ENCODE assay signal across 24 mouse cellular contexts in the genomic region with DNA sequence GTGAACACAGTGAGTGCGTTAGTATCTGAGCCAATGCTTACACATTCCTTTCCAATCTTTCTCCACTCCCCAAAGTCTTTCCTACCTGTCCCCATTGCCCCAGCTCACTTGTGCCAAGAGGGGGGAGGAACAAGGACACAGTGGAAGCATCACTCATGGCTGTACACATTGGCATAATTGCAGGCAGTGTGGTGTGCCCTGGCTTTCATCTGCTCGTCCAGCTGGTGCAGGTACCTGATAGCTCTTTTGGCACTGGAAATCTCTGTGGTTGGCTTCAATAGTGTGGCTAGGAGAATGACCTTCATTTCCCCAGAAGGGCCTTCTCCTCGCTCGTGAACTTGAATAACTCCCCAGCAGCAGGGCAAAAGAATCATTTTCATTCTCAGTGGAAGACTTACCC.
DNase-seq lines count a peak whose midpoint lies in the region; ATAC-seq and TF ChIP-seq lines count a peak whose summit lies in the region.
"Had no signal": no experiment of that assay in that cellular context is flagged by ENCODE, and none has a peak within 500 bp of the region (broad histone marks: within the 10 kb centered on the region; RNA-seq: fewer than 3 reads in every experiment).

No protein-coding gene starts in this region.

- no peak overlapping the region for H3K4me3 ChIP-seq in gastrocnemius, adult 2 months
- no peak overlapping the region for H3K4me3 ChIP-seq in hindbrain, postnatal 0 days (ENCODE audit: low read length)
- no peak overlapping the region for H3K4me3 ChIP-seq in hindbrain, embryonic 12.5 days
- H3K4me3 ChIP-seq: embryonic facial prominence, embryonic 15.5 days; heart, embryonic 10.5 days; hindbrain, embryonic 10.5 days; lung, embryonic 15.5 days; neural tube, embryonic 15.5 days had no signal

- H3K36me3 ChIP-seq in hindbrain, postnatal 0 days (ENCODE audit: insufficient read depth, low read length), result no peaks in the 10 kb centered on the region
- no peaks in the 10 kb centered on the region for H3K36me3 ChIP-seq in hindbrain, embryonic 12.5 days
- H3K36me3 ChIP-seq: embryonic facial prominence, embryonic 15.5 days; heart, embryonic 10.5 days; hindbrain, embryonic 10.5 days; lung, embryonic 15.5 days; neural tube, embryonic 15.5 days had no signal

- intact Hi-C loops in gastrocnemius, adult 2 months (cut with DNase I), result no loop called here

- no peak overlapping the region for H3K9ac ChIP-seq in hindbrain, postnatal 0 days (replicated peaks; ENCODE audit: low read length)
- no peak overlapping the region for H3K9ac ChIP-seq in hindbrain, embryonic 12.5 days
- H3K9ac ChIP-seq: embryonic facial prominence, embryonic 15.5 days; liver, embryonic 14.5 days; lung, embryonic 15.5 days; neural tube, embryonic 15.5 days had no signal

- no peak overlapping the region for H3K27ac ChIP-seq in gastrocnemius, adult 2 months
- no peak overlapping the region for H3K27ac ChIP-seq in hindbrain, postnatal 0 days
- H3K27ac ChIP-seq in hindbrain, embryonic 12.5 days, result no peak overlapping the region
- H3K27ac ChIP-seq: embryonic facial prominence, embryonic 15.5 days; heart, embryonic 10.5 days; hindbrain, embryonic 10.5 days; liver, embryonic 14.5 days; lung, embryonic 15.5 days; neural tube, embryonic 15.5 days had no signal

- no peaks in the 10 kb centered on the region for H3K27me3 ChIP-seq in hindbrain, postnatal 0 days (ENCODE audit: insufficient read depth, low read length)
- H3K27me3 ChIP-seq in hindbrain, embryonic 12.5 days, result no peaks in the 10 kb centered on the region
- H3K27me3 ChIP-seq: embryonic facial prominence, embryonic 15.5 days; lung, embryonic 15.5 days; neural tube, embryonic 15.5 days had no signal

- H3K9me3 ChIP-seq in hindbrain, postnatal 0 days (ENCODE audit: low read length), result no peaks in the 10 kb centered on the region
- no peaks in the 10 kb centered on the region for H3K9me3 ChIP-seq in hindbrain, embryonic 12.5 days (replicated peaks)
- H3K9me3 ChIP-seq: embryonic facial prominence, embryonic 15.5 days; heart, embryonic 10.5 days; hindbrain, embryonic 10.5 days; lung, embryonic 15.5 days; neural tube, embryonic 15.5 days had no signal

- 74% methylated on average over 4 of the region's 4 CpGs for WGBS in hindbrain, postnatal 0 days
- whole genome bisulfite sequencing in hindbrain, embryonic 12.5 days, result 92% methylated on average over 4 of the region's 4 CpGs

- peak; percentile 1 for DNase-seq in adrenal gland, adult 2 months
- no peak for DNase-seq in adrenal gland, adult 18-20 months (ENCODE audit: low spot score in 2 of 2)
- peak; percentile 22 for DNase-seq in gastrocnemius, adult 2 months
- no peak for DNase-seq in gastrocnemius, postnatal 4 days (ENCODE audit: low spot score in 2 of 2)
- DNase-seq in hindbrain, postnatal 0 days (ENCODE audit: low spot score), result peak; percentile 22
- peak; percentile 13 for DNase-seq in cerebellum, adult 9-11 months
- no peak for DNase-seq in right cerebral cortex, postnatal 10 days (ENCODE audit: low spot score in 2 of 2)
- DNase-seq: kidney, adult 18-20 months; kidney, postnatal 4 days; lung, postnatal 36 days; right cerebral cortex, adult 18-20 months; thymus, adult 18-20 months; thymus, postnatal 36 days had no signal

- no peak for TF ChIP-seq CTCF in gastrocnemius, adult 2 months (IDR thresholded peaks at IDR 0.05)
- TF ChIP-seq CTCF in hindbrain, postnatal 0 days (IDR thresholded peaks at IDR 0.05; ENCODE audit: low read depth), result no peak

- no peak overlapping the region for H3K4me2 ChIP-seq in hindbrain, postnatal 0 days (ENCODE audit: low read depth, low read length)
- no peak overlapping the region for H3K4me2 ChIP-seq in hindbrain, embryonic 12.5 days (replicated peaks)
- H3K4me2 ChIP-seq: embryonic facial prominence, embryonic 15.5 days; lung, embryonic 15.5 days; neural tube, embryonic 15.5 days had no signal

- peak; percentile 67 for ATAC-seq in hindbrain, postnatal 0 days
- no peak for ATAC-seq in hindbrain, embryonic 12.5 days (ENCODE audit: low FRiP score)
- ATAC-seq: activated CD4-positive, CD25-positive, alpha-beta regulatory T cell, adult 4 months; forebrain, embryonic 14.5 days; inflammation-experienced regulatory T-cells, adult 6 months; midbrain, embryonic 16.5 days had no signal

- H3K4me1 ChIP-seq in hindbrain, postnatal 0 days (ENCODE audit: insufficient read depth, low read length), result no peaks in the 10 kb centered on the region
- no peaks in the 10 kb centered on the region for H3K4me1 ChIP-seq in hindbrain, embryonic 12.5 days
- H3K4me1 ChIP-seq: embryonic facial prominence, embryonic 15.5 days; heart, embryonic 10.5 days; hindbrain, embryonic 10.5 days; lung, embryonic 15.5 days; neural tube, embryonic 15.5 days had no signal

Comparison
In these comparisons a context has a peak if more than half of its experiments do, and no peak if none do; other contexts are left out.
1. DNase-seq: peak in adrenal gland, adult 2 months (single experiment), gastrocnemius, adult 2 months (single experiment), hindbrain, postnatal 0 days (single experiment) and cerebellum, adult 9-11 months (single experiment); none in adrenal gland, adult 18-20 months (0 of 2), gastrocnemius, postnatal 4 days (0 of 2) and right cerebral cortex, postnatal 10 days (0 of 2).